Mouse (Mus musculus): ENCODE measurements around the gene Cd274.

Cd274 gene

DNA sequence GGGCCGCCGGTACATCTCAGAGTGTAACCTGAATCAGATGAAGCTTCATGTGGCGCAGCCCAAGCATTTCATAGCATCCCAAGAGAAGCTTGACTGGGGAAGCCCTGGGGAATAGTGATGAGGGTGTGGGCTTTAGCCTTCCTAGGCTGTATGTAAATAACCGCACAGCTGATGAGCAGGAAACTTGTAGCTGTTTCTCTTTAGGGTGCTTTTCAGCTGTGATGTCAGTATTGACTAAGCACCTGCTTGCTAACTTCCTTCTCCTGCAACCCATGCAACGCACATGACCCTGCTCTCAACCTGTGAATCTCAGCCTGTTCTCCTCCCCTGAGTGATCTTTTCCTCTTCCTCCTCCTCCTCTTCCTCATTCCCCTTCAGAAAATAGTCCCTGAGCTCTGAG lies 3.2 kb upstream of the Cd274 start:
- DNase-seq (ENCODE audit: low spot score), result no peak

DNA sequence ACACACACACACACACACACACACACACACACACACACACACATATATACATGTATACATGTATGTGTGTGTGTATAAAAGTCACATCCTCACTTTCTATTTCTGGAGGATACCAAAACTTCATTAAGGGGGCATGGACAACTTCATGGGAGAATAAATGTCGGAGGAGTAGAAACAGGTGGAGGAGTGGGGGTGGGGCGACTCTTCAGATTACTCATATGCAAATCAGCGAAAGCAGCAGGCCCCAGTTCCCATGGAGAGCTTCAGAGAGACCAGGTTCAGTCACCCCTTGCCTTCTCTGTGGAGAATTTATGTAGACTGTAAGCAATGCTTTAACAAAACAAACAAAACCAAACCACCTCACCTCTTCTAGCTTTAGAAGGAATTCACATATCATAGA lies 2.1 kb upstream of the Cd274 start:
- no peak for DNase-seq (ENCODE audit: low spot score)

GRCm38 (mm10) chr19:29366226-29366968 lies 858 bp upstream of the Cd274 start:
- no peak for DNase-seq (ENCODE audit: low spot score)

DNA sequence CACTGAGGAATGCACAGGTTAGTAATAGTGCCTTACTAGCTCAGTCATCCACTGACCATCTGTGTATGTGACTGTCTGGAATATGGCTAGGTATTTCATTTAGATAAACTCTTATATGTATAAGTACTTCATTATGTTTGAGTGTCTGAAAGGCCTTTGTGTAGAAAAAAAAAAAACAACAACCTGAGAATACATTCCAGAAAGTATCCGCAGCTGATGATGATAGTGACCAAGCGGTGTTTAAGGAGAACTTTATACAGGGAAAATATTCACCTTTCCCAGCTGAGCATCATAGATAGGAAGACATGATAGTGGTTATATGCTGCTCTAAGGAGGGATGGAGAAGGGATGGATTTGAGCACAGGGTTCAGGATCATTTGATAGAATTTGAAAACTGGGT lies 786 bp downstream of the Cd274 start:
- no peak for DNase-seq (ENCODE audit: low spot score)

DNA sequence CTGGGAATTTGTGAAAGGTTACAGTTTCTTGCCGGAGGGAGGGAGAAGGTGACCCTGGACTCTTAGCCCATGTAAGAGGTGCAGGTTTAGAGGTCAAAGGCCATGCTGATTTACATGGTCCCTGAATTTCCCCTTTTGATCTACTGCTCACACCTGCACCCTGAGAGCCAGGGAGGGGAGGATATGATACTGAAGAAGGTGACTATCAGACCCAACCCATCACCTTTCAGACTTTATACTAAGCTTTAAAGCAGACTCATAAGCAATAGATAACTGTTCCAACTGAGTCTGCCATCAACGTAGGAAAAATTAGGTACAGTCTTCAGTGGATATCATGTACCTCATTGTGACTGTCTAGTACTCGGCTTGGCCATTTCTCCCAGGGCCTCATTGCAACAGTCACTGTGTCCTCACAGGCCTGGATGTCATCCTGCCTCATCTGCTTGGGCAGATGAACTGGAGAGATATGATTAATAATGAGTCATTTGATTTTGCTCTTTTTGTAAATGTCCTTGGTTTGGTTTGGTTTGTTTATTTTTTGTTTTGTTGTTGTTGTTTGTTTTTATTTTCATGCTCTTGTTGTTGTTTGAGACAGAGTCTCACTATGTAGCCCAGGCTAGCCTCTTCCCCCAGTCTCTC lies 1.5 kb downstream of the Cd274 start:
- no peak for DNase-seq (ENCODE audit: low spot score)

DNA sequence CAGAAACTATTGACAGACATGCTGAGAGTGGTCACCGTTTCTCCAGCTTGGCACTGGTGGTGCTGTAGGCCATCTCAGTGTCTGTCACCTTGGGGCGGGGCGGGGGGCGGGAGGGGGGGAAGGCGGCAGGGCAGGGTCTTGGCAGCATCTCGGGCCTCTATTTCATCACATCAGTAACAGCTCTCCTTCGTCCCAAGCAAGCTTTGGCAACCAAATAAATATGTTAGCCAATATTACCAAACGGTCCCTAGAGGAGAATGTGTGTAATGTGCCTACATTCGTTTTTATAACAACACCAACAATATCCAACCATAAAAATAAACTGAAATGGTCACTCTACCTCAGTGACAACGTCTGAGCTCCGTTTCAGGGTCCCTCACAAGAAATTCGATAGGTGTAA lies 2.9 kb downstream of the Cd274 start:
- no peak for DNase-seq (ENCODE audit: low spot score)

DNA sequence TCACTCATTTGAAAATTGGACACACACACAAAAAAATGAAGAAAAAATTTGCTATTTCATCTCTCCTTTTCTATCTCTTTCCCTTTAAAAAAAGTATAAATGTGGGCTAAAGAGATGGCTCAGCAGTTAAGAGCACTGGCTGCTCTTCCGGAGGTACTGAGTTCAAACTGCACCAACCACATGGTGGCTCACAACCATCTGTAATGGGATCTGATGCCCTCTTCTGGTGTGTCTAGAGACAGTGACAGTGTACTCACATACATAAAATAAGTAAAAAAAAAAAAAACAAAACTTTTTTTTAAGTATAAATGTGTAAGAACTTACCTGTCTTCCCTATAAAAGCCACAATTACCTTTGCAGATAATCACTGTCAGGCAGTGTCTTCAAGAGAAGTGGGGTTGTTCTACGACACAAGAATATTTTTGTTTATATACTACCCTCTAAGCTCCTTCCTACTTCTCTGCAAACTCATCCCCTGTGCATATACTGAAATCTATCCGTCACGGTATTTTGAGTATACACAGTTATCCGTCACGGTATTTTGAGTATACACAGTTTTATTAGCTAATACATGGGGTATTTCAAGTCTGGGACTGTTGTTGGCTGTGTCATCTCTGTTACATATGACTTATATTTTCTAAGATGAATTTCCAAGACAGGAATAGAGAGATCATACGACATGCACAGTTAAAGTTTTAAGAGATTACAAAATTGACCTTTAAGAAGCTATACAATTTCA lies 3.5 kb downstream of the Cd274 start:
- no peak for DNase-seq (ENCODE audit: low spot score)

GRCm38 (mm10) chr19:29371284-29372081 lies 4.2 kb downstream of the Cd274 start:
- DNase-seq (ENCODE audit: low spot score), result no peak

GRCm38 (mm10) chr19:29372138-29372537 lies 4.9 kb downstream of the Cd274 start:
- no peak for DNase-seq (ENCODE audit: low spot score)

DNA sequence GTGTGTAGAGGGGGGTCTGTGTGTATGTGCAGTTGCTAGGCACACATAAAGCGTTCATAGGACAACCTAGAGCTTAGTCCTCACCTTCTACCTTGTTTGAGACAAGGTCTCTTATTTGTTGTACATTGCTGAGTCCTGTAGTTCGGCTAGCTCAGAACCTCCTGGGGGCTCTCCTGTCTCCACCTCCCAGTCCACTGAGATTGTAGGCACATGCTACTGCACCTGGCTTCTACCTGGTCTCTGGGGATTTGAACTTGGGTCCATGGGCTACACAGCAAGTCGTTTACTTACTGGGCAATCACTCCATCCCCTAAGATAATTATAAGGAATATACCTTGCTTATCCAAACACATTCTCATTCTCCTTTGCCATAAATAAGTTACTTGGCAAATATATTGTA lies 5.4 kb downstream of the Cd274 start:
- no peak for DNase-seq (ENCODE audit: low spot score)

DNA sequence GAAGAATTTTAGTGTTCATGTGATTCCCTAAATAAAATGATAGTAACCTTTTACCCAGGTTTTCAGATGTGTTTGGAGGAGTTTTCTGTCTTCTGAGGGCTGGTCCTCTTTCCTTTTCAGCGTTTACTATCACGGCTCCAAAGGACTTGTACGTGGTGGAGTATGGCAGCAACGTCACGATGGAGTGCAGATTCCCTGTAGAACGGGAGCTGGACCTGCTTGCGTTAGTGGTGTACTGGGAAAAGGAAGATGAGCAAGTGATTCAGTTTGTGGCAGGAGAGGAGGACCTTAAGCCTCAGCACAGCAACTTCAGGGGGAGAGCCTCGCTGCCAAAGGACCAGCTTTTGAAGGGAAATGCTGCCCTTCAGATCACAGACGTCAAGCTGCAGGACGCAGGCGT lies 6.2 kb downstream of the Cd274 start:
- DNase-seq (ENCODE audit: low spot score), result no peak

GRCm38 (mm10) chr19:29374947-29375346 lies 7.7 kb downstream of the Cd274 start:
- DNase-seq (ENCODE audit: low spot score), result no peak

DNA sequence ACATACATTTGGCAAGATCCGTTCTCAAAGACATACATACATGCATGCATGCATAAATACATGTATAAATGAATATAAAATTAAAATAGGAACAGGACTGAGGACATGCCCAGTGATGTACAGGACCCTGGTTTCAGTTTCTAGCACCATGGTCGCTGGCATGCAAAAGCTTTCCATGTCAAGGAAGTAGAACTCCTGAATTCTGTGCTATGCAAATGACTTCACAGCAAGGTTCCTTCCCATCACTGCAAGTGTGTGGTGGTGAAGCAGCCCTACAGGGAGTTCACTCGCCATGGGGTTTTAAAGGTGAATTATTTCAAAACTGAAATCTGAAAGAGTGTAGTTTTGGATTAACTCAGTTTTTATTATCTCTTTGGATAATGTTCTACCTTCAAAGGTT lies 9.1 kb downstream of the Cd274 start:
- DNase-seq (ENCODE audit: low spot score), result no peak

- DNase-seq (ENCODE audit: low spot score), result no peak
Observed at GRCm38 (mm10) chr19:29379839-29380603, 12.8 kb downstream of the Cd274 start.

DNA sequence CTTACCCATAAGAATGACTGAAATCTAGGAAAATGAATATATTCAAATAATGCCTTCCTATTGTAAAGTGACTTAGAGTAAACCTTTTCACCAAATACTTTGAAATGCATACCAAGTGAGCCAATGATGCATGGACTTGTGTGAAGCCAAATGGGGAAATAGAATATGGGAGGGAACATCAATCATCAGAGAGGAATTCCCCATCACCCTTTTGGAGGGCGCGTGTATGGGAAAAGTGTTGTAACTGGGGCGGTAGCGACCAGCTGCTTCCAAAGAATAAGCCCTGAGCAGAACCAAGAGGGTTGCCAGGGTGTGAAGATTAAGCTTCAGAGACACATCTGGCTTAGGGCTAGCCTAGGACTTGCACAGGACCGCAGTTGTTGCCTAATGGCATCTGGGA lies 16.1 kb downstream of the Cd274 start:
- no peak for DNase-seq (ENCODE audit: low spot score)

GRCm38 (mm10) chr19:29384412-29384811 lies 17.2 kb downstream of the Cd274 start:
- no peak for DNase-seq (ENCODE audit: low spot score)

GRCm38 (mm10) chr19:29384994-29385393 lies 17.7 kb downstream of the Cd274 start:
- no peak for DNase-seq (ENCODE audit: low spot score)

DNA sequence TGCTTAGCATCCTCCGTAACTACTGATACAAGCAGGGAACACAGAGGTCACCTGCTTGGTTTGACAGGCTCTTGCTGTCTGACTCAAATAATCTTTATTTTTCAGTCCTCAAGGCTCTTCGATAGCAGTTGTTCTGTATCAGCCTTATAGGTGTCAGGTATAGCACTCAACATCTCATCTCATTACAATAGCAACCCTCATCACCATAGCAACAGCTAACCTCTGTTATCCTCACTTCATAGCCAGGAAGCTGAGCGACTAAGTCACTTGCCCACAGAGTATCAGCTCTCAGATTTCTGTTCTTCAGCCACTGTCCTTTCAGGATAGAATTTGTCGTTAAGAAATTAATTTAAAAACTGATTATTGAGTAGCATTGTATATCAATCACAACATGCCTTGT lies 18.6 kb downstream of the Cd274 start:
- DNase-seq (ENCODE audit: low spot score), result no peak

- DNase-seq (ENCODE audit: low spot score), result no peak
Observed at GRCm38 (mm10) chr19:29388818-29389217, 21.6 kb downstream of the Cd274 start.

DNA sequence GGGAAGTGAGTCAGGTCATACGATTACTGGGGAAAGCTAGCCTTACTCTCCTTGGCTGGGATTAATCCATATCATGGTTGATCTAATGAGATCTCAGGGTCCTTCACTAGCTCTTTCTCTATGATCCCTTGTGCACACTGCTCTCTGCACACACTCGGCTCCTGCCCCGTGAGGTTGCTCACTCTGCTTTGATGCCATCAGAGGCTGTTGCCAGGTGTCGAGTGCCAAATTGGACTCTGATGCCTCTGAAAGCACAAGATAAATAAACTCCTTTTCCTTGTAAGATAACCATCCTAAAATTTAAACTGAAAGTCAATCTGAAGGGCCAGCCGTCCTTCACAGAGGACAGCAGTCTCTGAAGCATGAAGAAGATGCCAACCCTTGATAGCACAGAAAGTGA lies 23.2 kb downstream of the Cd274 start:
- no peak for DNase-seq (ENCODE audit: low spot score)

GRCm38 (mm10) chr19:29391279-29391678 lies 24.0 kb downstream of the Cd274 start:
- DNase-seq (ENCODE audit: low spot score), result no peak

GRCm38 (mm10) chr19:29393333-29393732 lies 26.1 kb downstream of the Cd274 start:
- no peak for DNase-seq (ENCODE audit: low spot score)

All from urinary bladder, postnatal 10 days (tissue).